9 mouse cellular contexts compared by ENCODE assay signal in genomic region chr5:33934081-33934480, GRCm38 (mm10). TPM values are rescaled to one million over a fixed set of nuclear protein-coding genes. Genes with fewer than 3 reads are reported as not detected.
DNase-seq lines count a peak whose midpoint lies in the region; ATAC-seq and TF ChIP-seq lines count a peak whose summit lies in the region.
"Had no signal": no experiment of that assay in that cellular context is flagged by ENCODE, and none has a peak within 500 bp of the region (broad histone marks: within the 10 kb centered on the region; RNA-seq: fewer than 3 reads in every experiment).

No protein-coding gene starts in this region.

- peak overlapping the region in 1 of 2 experiments; percentile 8; a peak in 1 of 4 replicates for H3K4me3 ChIP-seq in heart, embryonic 14.5 days (ENCODE audit: control insufficient read depth in 1 of 2, insufficient read depth in 1 of 2, low read depth in 1 of 2, low read length in 2 of 2)
- peak overlapping the region; percentile 96 for H3K4me3 ChIP-seq in E14TG2a.4 (replicated peaks; ENCODE audit: low read length)
- no peak overlapping the region for H3K4me3 ChIP-seq in hindbrain, embryonic 13.5 days
- H3K4me3 ChIP-seq in midbrain, embryonic 11.5 days (ENCODE audit: low read depth, low read length) = 0 out of 2 replicates have a peak overlapping the region, but pooled peaks have one; percentile 5

- TF ChIP-seq CTCF in E14TG2a.4 (conservative IDR thresholded peaks at IDR 0.05; ENCODE audit: low read length) = no peak

- WGBS in heart, embryonic 14.5 days = 82% methylated on average over 2 of the region's 2 CpGs
- 85% methylated on average over 2 of the region's 2 CpGs for WGBS in hindbrain, embryonic 13.5 days
- 87% methylated on average over 2 of the region's 2 CpGs for WGBS in midbrain, embryonic 11.5 days

- peak overlapping the region; percentile 70 for H3K4me2 ChIP-seq in heart, embryonic 14.5 days (ENCODE audit: low read length)
- H3K4me2 ChIP-seq in hindbrain, embryonic 13.5 days = peak overlapping the region; percentile 64
- H3K4me2 ChIP-seq in midbrain, embryonic 11.5 days = 0 out of 2 replicates have a peak overlapping the region, but pooled peaks have one; percentile 9

- no peak for DNase-seq in heart, postnatal 4 days
- DNase-seq in midbrain, embryonic 11.5 days (ENCODE audit: low spot score, missing footprints) = no peak
- DNase-seq in adrenal gland, postnatal 36 days = no peak
- DNase-seq in adrenal gland, postnatal 4 days (ENCODE audit: low spot score in 2 of 2) = no peak
- DNase-seq in cerebellum, adult 8-10 months = no peak
- DNase-seq: spleen, adult 18-20 months had no signal

- H3K9ac ChIP-seq in heart, embryonic 14.5 days (ENCODE audit: low read length) = peak overlapping the region; percentile 16; the same call in 1 of the 2 replicates
- H3K9ac ChIP-seq in hindbrain, embryonic 13.5 days = no peak overlapping the region
- H3K9ac ChIP-seq in midbrain, embryonic 11.5 days (ENCODE audit: low read length) = no peak overlapping the region

- ATAC-seq in heart, embryonic 14.5 days (ENCODE audit: insufficient number of reproducible peaks, insufficient read depth, low FRiP score, low read depth) = no peak
- ATAC-seq in hindbrain, embryonic 13.5 days (ENCODE audit: low FRiP score) = no peak
- ATAC-seq in midbrain, embryonic 11.5 days (ENCODE audit: low FRiP score) = no peak

- peaks cover 8% of the 10 kb centered on the region for H3K9me3 ChIP-seq in heart, embryonic 14.5 days (ENCODE audit: control insufficient read depth, low read length)
- no peaks in the 10 kb centered on the region for H3K9me3 ChIP-seq in E14TG2a.4 (ENCODE audit: low read length)
- no peaks in the 10 kb centered on the region for H3K9me3 ChIP-seq in hindbrain, embryonic 13.5 days
- H3K9me3 ChIP-seq in midbrain, embryonic 11.5 days (ENCODE audit: control insufficient read depth, low read length) = peaks cover 4% of the 10 kb centered on the region; the same call in 1 of the 2 replicates

- H3K27me3 ChIP-seq in heart, embryonic 14.5 days (ENCODE audit: control insufficient read depth, insufficient read depth, low read length) = no peaks in the 10 kb centered on the region
- H3K27me3 ChIP-seq in E14TG2a.4 (ENCODE audit: insufficient read depth, low read length) = no peaks in the 10 kb centered on the region
- H3K27me3 ChIP-seq in hindbrain, embryonic 13.5 days = no peaks in the 10 kb centered on the region
- H3K27me3 ChIP-seq in midbrain, embryonic 11.5 days (ENCODE audit: control insufficient read depth, insufficient read depth, low read length) = no peaks in the 10 kb centered on the region

- H3K27ac ChIP-seq in heart, embryonic 14.5 days (replicated peaks in 1 of 2; ENCODE audit: control insufficient read depth in 1 of 2, insufficient read depth in 1 of 2, low read depth in 2 of 2, low read length in 2 of 2) = no peak overlapping the region
- H3K27ac ChIP-seq in hindbrain, embryonic 13.5 days = no peak overlapping the region
- no peak overlapping the region for H3K27ac ChIP-seq in midbrain, embryonic 11.5 days (ENCODE audit: low read depth, low read length)

- H3K4me1 ChIP-seq in heart, embryonic 14.5 days (ENCODE audit: control insufficient read depth in 2 of 2, insufficient read depth in 2 of 2, low read length in 2 of 2) = peaks cover 4 to 21% of the 10 kb centered on the region in 2 experiments; a peak in 3 of 4 replicates
- H3K4me1 ChIP-seq in E14TG2a.4 (replicated peaks; ENCODE audit: low read depth, low read length) = peaks cover 42% of the 10 kb centered on the region
- H3K4me1 ChIP-seq in hindbrain, embryonic 13.5 days (replicated peaks) = peaks cover 28% of the 10 kb centered on the region
- peaks cover 20% of the 10 kb centered on the region for H3K4me1 ChIP-seq in midbrain, embryonic 11.5 days (ENCODE audit: control insufficient read depth, insufficient read depth, low read length)

- H3K36me3 ChIP-seq in heart, embryonic 14.5 days (ENCODE audit: control insufficient read depth, insufficient read depth, low read length) = peaks cover 21% of the 10 kb centered on the region
- H3K36me3 ChIP-seq in E14TG2a.4 (ENCODE audit: insufficient read depth, low read length) = peaks cover 47% of the 10 kb centered on the region
- peaks cover 19% of the 10 kb centered on the region for H3K36me3 ChIP-seq in hindbrain, embryonic 13.5 days
- H3K36me3 ChIP-seq in midbrain, embryonic 11.5 days (ENCODE audit: control insufficient read depth, insufficient read depth, low read length) = peaks cover 6% of the 10 kb centered on the region; the same call in 1 of the 2 replicates

RNA-seq across cellular contexts. Expression of gene Nelfa, which starts 2.1 kb away (rescaled TPM):
- polyA plus RNA-seq in heart, embryonic 14.5 days (2014; fragmentation: Nextera tagmentation; extraction: Ambion mirVana) = 24.4 and 25.8 TPM in 2 replicates
- 10 to 100 TPM; 16.9 to 18.3 TPM for total RNA-seq in heart, postnatal 4 days (2021)
- polyA plus RNA-seq in hindbrain, embryonic 13.5 days (2015; fragmentation: Nextera tagmentation; extraction: Ambion mirVana) = 41.8 and 44.3 TPM in 2 replicates
- polyA plus RNA-seq in midbrain, embryonic 11.5 days (2014; fragmentation: Nextera tagmentation; extraction: Ambion mirVana) = 57.3 and 63.9 TPM in 2 replicates
- 10 to 100 TPM; 18.3 to 21.5 TPM for total RNA-seq in adrenal gland, postnatal 36 days (2021)
- total RNA-seq in adrenal gland, postnatal 4 days (2021) = 10 to 100 TPM; 31.1 to 32.7 TPM

RNA-seq across cellular contexts. Expression of gene Gm1673, which starts 49.2 kb away (rescaled TPM):
- polyA plus RNA-seq in heart, embryonic 14.5 days (2014; fragmentation: Nextera tagmentation; extraction: Ambion mirVana) = 49.5 and 66.7 TPM in 2 replicates
- 10 to 100 TPM; 12.5 to 13.9 TPM for total RNA-seq in heart, postnatal 4 days (2021)
- polyA plus RNA-seq in hindbrain, embryonic 13.5 days (2015; fragmentation: Nextera tagmentation; extraction: Ambion mirVana) = 589 and 607 TPM in 2 replicates
- 231 and 252 TPM in 2 replicates for polyA plus RNA-seq in midbrain, embryonic 11.5 days (2014; fragmentation: Nextera tagmentation; extraction: Ambion mirVana)
- total RNA-seq in adrenal gland, postnatal 36 days (2021) = 10 to 100 TPM; 15.3 to 33.8 TPM
- total RNA-seq in adrenal gland, postnatal 4 days (2021) = 10 to 100 TPM; 37.0 to 39.1 TPM

Comparison
In these comparisons a context has a peak if more than half of its experiments do, and no peak if none do; other contexts are left out.
1. H3K4me2 ChIP-seq: peak in every context shown above with its lines; median percentile 70 in heart, embryonic 14.5 days; 64 in hindbrain, embryonic 13.5 days; 9 in midbrain, embryonic 11.5 days.